Mouse (Mus musculus) heart, adult 9 months (tissue): ENCODE data around the gene Rap1gds1.
A peak's percentile ranks its signal among the peaks of the same experiment; 100 is the strongest.

ENCODE experiments used
- DNase-seq, 2 experiments: peaks; one replicate each; pipeline ENCODE4 v3.0.0; 2022; ENCODE audit warnings: low spot score in 2 of 2

Gene Rap1gds1

GRCm38 (mm10) chr3:139074484-139075211 lies at the start of gene Rap1gds1:
TSS of gene Rap1gds1 (minus strand) at chr3:139075201.
- DNase-seq, result peak; percentile 68 to 73

- no peak for DNase-seq
Observed at GRCm38 (mm10) chr3:139118446-139118845, 43.4 kb upstream of the Rap1gds1 start.

DNA sequence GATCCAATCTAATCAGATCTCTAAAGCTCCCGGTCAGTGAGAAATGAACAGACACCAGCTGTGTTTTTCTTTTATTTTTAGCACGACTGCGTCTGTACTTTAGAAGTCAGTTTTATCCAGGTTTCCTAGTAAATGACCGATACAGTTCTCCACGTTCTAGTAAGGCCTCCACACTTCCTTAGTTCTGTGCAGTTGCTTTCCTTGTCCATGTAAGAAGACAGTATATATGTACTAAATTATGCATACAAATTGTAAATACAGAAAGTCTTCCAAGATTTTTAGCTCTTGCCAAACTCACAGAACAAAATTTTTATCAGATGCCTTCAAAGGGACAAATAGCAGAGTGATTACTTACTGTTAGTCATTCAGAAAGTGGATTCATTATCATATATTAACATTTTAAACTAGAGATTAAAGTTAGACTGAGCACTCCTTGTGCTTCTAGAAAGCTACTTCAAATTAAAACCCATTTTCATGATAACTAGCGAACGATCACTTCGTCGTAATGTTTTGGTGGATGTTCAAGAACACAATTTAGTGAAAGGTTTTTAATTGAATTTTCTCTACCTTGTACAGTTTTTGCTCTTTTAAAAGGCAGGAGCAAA lies 41.8 kb upstream of the Rap1gds1 start:
- DNase-seq, result no peak

DNA sequence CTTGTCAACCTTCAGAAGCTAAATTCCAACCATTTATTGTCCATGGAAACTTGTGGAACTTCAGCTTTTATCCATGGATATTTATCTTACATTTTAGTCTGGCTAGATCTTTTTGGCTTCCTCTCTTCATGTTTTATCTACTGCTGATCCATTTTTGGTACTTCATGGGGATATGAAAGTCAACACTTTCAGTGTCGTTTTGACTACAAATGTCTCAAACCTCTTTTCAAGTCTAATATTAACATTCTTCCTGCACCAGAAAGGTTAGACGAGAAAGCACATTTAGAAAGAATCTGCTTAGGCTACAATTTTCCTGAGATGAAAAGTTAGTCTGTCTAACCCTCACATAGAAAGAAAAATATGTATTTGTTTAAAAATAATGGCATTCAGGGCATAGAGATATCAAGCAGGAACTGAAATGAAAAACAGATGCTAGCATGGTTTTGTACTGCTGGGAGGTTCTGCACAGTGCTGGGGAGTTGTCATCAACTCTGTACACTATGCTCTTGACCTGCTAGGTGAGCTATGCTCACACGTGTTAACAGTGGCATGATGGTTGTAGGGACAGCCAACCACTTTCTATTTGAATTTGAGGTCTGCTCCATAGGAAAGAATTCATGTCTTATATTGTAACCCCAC lies 37.5 kb upstream of the Rap1gds1 start:
- no peak for DNase-seq

GRCm38 (mm10) chr3:139111877-139112276 lies 36.9 kb upstream of the Rap1gds1 start:
- DNase-seq, result no peak

DNA sequence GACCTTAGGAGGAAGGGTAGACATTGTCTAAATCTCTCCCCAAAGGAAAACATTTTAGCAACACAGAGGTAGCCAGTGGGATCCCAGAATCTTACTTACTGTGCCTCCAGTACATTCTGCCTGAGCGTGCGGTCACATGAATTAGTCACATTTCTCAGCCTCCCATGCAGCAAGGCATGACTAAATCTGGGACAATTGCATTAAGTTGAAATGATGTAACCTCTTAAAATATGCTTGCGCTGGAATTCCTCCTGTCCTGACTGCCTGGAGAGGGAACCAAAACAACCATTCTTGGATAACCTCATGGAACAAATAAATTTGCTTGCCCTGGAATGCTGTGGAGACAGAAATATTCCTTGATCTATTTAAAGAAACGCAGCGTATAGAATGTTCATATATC lies 33.2 kb upstream of the Rap1gds1 start:
- DNase-seq, result no peak

DNA sequence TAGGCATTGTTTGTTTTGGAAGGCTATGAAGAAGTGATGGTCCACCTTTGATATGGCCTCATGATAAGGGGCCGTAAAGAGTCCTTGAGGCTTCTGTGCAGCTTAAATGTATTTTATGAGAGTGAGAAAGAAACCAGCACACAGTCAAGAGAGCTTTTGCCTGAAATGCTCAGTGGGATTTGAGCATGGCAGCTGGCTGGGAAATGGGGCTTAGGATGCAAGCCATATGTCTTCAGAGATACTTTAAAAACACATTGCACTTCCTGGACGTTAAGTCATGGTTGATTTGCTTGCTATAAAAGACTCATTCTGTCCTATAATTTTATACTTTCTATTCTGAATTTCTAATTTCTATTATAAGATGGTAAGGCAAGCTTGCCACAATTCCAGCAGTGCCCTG lies 28.9 kb upstream of the Rap1gds1 start:
- no peak for DNase-seq

DNA sequence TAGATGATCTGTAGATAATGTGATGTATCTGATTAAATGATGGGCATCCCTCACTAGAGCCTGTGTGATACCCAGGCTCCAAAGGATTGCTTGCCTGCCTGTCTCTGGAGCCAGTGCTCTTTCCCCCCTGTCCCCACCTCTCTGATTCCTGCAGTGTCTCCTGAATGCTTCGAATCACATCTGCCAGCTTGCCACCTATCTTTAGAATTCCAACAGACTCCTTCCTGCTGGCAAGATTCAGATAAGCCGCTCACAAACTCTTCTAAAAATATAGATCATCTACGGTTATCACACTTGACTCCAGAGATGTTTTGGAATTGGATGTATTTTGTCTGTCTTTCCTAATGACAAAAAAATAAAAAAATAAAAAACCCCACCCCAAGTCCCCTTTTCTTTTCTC lies 28.3 kb upstream of the Rap1gds1 start:
- no peak for DNase-seq

DNA sequence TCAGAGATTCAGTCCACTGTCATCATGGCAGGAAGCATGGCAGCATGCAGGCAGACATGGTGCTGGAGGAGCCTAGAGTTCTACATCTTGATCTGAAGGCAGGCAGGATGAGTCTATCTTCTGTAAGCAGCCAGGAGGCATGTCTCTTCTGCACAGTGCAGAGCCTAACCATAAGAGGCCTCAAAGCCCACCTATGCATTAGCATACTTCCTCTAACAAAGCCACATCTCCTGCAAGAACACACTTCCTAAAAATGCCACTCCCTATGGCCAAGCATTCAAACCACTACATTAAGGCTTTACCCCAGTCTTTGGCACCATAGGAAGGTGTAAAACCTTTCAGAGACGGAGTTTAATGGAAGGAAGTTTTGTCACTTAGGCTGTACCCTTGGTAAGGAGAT lies 26.9 kb upstream of the Rap1gds1 start:
- no peak for DNase-seq

DNA sequence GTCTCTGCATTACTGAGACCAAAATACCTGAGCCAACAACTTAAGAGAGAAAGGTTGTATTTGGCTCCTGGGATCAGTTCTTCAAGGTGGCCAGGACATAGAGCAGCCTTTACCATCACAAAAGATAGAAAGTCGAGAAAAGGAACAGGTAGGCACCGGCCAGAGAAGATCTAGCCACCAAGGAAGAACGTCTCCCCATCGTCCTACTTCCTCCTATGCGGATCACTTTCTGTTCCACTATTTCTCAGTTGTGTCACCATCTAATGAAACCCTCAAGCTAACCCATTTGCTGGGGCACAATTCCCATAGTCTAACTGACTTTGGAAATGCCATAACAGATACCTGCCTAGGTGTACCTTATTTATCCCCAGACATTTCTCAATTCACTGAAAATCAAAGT lies 24.3 kb upstream of the Rap1gds1 start:
- DNase-seq, result no peak

GRCm38 (mm10) chr3:139095894-139096293 lies 20.9 kb upstream of the Rap1gds1 start:
- no peak for DNase-seq

DNA sequence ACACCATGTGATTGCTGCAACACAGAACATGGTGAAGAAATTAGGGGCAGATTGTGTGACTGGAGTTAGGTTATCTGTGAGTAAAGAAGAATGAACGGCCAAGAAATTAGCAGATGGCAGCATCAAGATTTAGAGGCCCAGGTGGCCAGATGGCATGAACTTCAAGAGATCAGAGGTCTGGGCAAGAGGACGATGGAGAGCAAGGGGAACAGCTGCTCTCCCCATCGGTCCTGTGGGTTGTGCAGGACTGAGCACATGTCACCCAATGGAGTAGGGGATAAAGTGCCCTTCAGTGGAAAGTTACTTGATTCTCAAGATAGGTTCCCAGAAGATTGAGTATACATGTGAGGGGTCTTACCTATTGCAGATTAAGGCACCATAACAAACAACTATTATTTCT lies 13.5 kb upstream of the Rap1gds1 start:
- no peak for DNase-seq

DNA sequence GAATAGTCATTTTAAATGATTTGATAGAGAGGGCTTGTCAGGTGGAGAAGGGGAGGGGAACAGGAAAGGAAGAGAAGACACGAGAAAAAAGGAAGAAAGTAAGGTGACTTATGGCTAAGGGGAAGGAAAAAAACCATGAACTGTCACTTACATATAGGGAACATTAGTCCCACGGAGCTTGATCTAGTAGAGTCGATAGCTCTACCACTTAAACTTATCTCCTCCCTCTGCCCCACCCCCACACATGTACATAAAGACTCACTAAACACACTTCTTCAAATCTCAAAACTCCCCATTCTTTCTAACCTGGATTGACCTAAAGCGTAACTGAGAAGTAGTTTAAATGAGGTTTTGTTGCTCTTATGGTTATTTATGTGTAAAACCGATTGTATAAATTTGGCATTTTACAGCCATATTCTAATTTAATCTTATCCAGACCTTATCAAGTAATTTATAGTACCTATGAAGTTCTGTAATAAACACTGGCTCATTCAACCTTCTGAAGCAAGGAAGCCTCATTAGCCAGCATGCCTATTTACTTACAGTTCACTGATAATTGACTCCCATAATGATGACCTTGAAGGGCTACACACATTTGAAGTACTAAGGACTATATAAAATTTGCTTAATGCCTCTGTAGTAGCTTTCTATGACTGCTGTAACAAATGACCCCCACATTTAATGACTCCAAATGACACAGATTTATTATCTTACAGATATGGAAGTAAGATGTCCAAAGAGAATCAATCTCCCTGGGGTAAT lies 9.0 kb upstream of the Rap1gds1 start:
- DNase-seq, result no peak

- DNase-seq, result no peak
Observed at GRCm38 (mm10) chr3:139079831-139080230, 4.8 kb upstream of the Rap1gds1 start.

DNA sequence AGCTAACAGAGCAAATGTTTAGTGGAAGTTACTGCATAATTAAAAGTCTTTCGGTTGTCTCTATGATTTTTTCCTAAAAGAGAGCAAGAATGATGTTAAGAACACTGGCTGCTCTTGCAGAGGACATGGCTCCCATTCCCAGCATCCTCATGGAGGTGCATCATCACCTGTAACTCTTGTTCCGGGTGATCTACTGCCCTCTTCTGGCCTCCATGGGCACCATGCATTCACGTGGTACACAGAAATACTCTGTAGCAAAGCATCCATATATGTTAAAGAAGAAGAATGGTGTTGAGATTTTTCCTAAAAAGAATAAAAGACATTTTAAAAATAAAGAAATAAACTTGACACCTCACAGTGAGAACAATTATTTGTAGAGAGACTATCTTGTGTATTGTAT lies 3.0 kb upstream of the Rap1gds1 start:
- DNase-seq, result no peak

GRCm38 (mm10) chr3:139076059-139076455 lies 1.1 kb upstream of the Rap1gds1 start:
- peak in 1 of 2 experiments; percentile 6 for DNase-seq

- DNase-seq, result peak; percentile 87 to 90
Observed at GRCm38 (mm10) chr3:139075333-139076058, 495 bp upstream of the Rap1gds1 start.

DNA sequence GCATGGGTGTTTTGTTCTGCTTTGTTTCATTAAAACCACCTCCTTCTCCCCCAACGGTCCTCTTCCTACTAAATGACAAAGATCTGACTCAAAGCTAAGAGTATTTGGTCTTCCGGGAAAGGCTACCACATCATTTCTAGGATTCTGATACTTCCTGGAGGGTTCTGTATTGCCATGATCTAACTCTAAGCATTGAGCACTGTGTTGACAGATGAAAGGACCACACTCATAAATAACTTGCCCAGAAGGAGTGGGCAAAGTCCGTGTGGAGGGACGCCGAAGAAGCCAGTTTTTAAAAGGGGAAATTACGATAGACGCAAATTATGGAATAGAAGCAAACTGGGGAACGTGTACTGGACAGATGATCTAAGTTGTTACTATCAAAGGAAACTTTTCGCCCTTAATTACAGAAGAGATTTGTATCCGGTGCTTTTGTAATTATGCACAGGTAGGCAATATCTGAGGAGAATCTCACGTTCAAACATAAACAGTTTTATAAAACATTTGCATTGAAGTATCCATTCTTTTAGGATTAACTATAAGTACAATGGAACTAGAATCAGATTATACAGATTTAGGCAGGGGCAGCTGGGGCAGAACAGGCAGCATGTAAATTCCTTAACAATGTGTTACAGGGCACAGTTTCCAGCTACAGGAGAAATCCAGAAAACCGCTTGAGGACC lies 1.1 kb downstream of the Rap1gds1 start:
- DNase-seq, result no peak

DNA sequence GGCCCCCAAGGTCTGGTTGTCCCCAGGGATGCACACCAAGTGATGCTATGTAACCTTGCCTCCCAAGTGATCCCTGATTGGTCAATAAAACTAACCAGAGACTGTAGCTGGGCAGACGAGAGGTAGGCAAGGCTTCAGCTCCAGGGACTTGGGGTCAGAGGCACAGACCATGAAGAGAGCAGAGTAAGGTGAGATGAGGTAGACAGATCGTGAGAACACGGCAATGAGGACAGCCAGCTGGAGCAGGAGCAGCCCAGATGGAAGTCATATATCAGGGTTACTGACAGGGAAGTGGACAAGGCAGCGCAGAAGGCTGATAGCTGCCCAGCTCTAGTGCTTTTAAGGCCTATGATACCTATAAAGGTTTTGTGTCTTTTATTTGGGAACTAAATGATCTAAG lies 5.5 kb downstream of the Rap1gds1 start:
- DNase-seq, result no peak

GRCm38 (mm10) chr3:139064076-139064475 lies 10.9 kb downstream of the Rap1gds1 start:
- DNase-seq, result no peak

- DNase-seq, result peak in 1 of 2 experiments; percentile 5
Observed at GRCm38 (mm10) chr3:139062088-139062487, 12.9 kb downstream of the Rap1gds1 start.
